Mouse (Mus musculus): ENCODE results near the gene Yy1.

DNA sequence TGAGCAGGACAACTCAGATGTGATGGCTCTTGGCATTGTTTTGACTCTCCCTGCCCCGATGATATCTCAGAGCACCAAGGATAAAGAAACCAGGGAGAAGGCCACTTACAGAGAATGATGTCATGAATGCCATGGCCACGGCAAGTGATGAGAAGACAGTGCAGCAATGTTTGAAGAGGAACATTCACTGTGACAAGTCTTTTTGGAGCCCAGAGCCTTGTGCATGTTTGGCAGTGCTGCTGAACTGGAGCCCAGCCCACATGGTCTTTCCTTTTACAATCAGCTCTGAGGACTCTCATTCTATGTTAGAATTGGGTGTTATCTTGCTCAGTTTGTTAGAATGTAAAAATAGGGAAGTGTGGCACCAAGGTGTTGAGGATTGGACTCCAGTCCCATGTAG lies 15.7 kb downstream of the Yy1 start:
- TF ChIP-seq POLR2A (IDR thresholded peaks at IDR 0.05; ENCODE audit: insufficient read length, low read depth), result no peak
- no peak for TF ChIP-seq MAX (IDR thresholded peaks at IDR 0.05; ENCODE audit: low read depth)
- TF ChIP-seq MYOG (IDR thresholded peaks at IDR 0.05; ENCODE audit: control insufficient read depth in 1 of 3, insufficient read depth in 1 of 3, insufficient read length in 2 of 3, low read depth in 2 of 3), result no peak
- no peak for TF ChIP-seq E2F4 (IDR thresholded peaks at IDR 0.05; ENCODE audit: insufficient read depth)
- no peak for TF ChIP-seq REST (IDR thresholded peaks at IDR 0.05; ENCODE audit: insufficient read depth, insufficient read length)
- TF ChIP-seq TCF12 (IDR thresholded peaks at IDR 0.05; ENCODE audit: insufficient read depth, poor library complexity, severe bottlenecking), result no peak
- no peak for TF ChIP-seq TCF3 (IDR thresholded peaks at IDR 0.05; ENCODE audit: insufficient read length, low read depth)
- no peak for TF ChIP-seq USF1 (IDR thresholded peaks at IDR 0.05; ENCODE audit: low read depth)
- TF ChIP-seq CEBPB (IDR thresholded peaks at IDR 0.05; ENCODE audit: insufficient read depth, poor library complexity, severe bottlenecking), result no peak
